Mouse (Mus musculus) heart, embryonic 16.5 days (tissue): ENCODE measurements around the gene Optc. TPM values are rescaled to one million over a fixed set of nuclear protein-coding genes. Genes with fewer than 3 reads are reported as not detected.

Source experiments
- ATAC-seq: fragments of 200-750 bp; cut with Nextera tagmentation; replicated peaks from 2 replicates; pipeline ENCODE4 v1.8.0; 2017; ENCODE audit warnings: moderate number of reproducible peaks; ENCODE audit not compliant: insufficient read depth, low FRiP score; ENCODE audit errors: extremely low read depth
- H3K27ac ChIP-seq: fragments of 300-500 bp; sonication (generic); 2 replicates; pipeline ENCODE4 v1.5.1; 2014; ENCODE audit warnings: mild to moderate bottlenecking, low read length, control low read depth, moderate library complexity
- H3K27me3 ChIP-seq: fragments of 300-500 bp; sonication (generic); 2 replicates; pipeline ENCODE4 v1.6.1; 2014; ENCODE audit warnings: low read length, mixed read lengths; ENCODE audit not compliant: control insufficient read depth, insufficient read depth
- H3K36me3 ChIP-seq: fragments of 300-500 bp; sonication (generic); 2 replicates; pipeline ENCODE4 v1.6.1; 2014; ENCODE audit not compliant: control insufficient read depth, insufficient read depth
- H3K4me1 ChIP-seq: fragments of 300-500 bp; sonication (generic); 2 replicates; pipeline ENCODE4 v1.6.1; 2014; ENCODE audit warnings: low read length, mixed read lengths; ENCODE audit not compliant: control insufficient read depth, insufficient read depth
- H3K4me2 ChIP-seq: fragments of 300-500 bp; sonication (generic); 2 replicates; pipeline ENCODE4 v1.6.1; 2014; ENCODE audit warnings: low read depth, mild to moderate bottlenecking, control low read depth, low read length
- H3K4me3 ChIP-seq: fragments of 300-500 bp; sonication (generic); 2 replicates; pipeline ENCODE4 v1.5.1; 2014; ENCODE audit warnings: mild to moderate bottlenecking, control low read depth, low read length
- H3K9ac ChIP-seq: fragments of 300-500 bp; sonication (generic); 2 replicates; pipeline ENCODE4 v1.6.1; 2014; ENCODE audit warnings: low read length, control low read depth
- H3K9me3 ChIP-seq: fragments of 300-500 bp; sonication (generic); replicated peaks from 2 replicates; pipeline ENCODE4 v1.6.1; 2016; ENCODE audit warnings: low read length; ENCODE audit not compliant: control insufficient read depth
- WGBS: fragments of 180-500 bp; shearing (Covaris S2); extraction: QIAGEN DNeasy Blood & Tissue Kit; methylation state at CpG from one replicate; pipeline ENCODE4 v1.1.7; 2014; 5-methylcytosine and 5-hydroxymethylcytosine counted together
- polyA plus RNA-seq: library from polyadenylated mRNA; unstranded; fragments of >200 nt; fragmentation: Nextera tagmentation; extraction: Ambion mirVana; gene quantifications from 2 replicates; pipeline ENCODE4 v1.2.1, GENCODE M21; 2015

Optc gene
- polyA plus RNA-seq, 1 experiment from 2014 or later, result 0.28 TPM

DNA sequence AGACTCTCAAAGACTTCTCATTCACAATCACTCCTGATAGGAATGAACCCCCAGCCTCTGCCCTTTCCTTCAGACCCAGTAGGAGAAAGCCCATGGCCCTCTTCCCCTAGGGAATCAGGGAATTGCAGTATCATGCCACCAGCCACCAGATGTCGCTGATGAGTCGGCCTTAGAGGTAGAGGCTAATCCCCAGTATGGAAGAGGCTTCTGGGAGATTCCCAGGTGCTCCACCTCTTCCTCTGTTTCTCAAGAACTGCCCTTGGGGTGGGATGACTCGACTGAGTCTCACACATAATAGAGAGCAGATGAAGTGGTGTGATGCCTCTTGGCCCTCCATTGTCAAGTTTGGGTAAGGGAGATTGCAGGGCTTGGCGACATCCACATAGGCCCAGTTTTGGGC, 3.7 kb upstream of the Optc start:
- no peaks in the 10 kb centered on the region for H3K9me3 ChIP-seq
- H3K9ac ChIP-seq, result no peak overlapping the region
- no peak for ATAC-seq
- no peaks in the 10 kb centered on the region for H3K36me3 ChIP-seq
- no peak overlapping the region for H3K4me2 ChIP-seq
- H3K4me1 ChIP-seq, result peaks cover 26% of the 10 kb centered on the region
- no peak overlapping the region for H3K27ac ChIP-seq
- no peak overlapping the region for H3K4me3 ChIP-seq
- peaks cover 6% of the 10 kb centered on the region; the same call in 1 of the 2 replicates for H3K27me3 ChIP-seq
- WGBS, result 25% methylated on average over 4 of the region's 4 CpGs

DNA sequence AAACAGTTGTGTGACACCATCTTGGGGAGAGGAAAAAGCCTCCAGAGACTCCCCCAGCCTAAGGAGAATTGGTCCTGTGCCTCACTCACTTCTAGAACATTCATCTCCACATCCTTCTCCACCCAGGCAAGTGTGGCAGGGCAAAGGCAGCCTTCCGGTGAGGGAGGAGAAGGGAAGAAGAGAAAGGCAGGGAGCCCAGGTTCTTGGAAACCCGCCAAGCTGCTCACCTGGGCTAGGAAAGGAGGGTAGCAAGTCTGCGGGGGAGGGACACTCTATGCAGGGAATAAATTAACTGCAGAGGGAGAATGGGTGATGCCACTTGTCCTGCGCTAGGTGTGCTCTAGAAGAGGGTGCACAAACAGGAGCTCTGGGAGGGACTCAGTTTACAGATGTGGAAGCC, 3.2 kb upstream of the Optc start:
- H3K4me3 ChIP-seq, result no peak overlapping the region
- H3K27ac ChIP-seq, result no peak overlapping the region
- H3K36me3 ChIP-seq, result no peaks in the 10 kb centered on the region
- peaks cover 22% of the 10 kb centered on the region for H3K4me1 ChIP-seq
- peaks cover 6% of the 10 kb centered on the region; the same call in 1 of the 2 replicates for H3K27me3 ChIP-seq
- no peaks in the 10 kb centered on the region for H3K9me3 ChIP-seq
- no peak for ATAC-seq
- WGBS, result 65% methylated on average over 4 of the region's 4 CpGs
- no peak overlapping the region for H3K9ac ChIP-seq
- no peak overlapping the region for H3K4me2 ChIP-seq

DNA sequence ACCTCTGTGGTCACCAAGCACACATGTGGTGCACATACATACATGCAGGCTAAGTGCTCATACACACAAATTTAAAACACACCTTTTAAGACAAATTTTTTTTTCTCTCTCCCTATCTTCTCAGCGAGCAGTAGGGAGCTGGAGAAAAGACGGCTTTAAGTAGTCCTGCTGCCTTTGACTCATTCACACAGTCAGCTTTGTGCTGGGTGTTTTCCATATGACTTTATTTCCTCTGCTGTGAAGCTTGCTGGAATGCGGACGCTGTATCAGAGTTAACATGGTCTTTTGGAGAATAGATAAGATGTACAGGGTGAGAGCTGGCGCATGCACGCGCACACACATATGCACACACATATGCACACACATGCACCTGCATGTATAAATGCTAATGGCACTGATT, 2.3 kb upstream of the Optc start:
- Histone ChIP-seq H3K9me3 (no peaks in the 10 kb centered on the region), H3K4me2 (no peak overlapping the region), H3K36me3 (no peaks in the 10 kb centered on the region), H3K9ac (no peak overlapping the region), H3K27ac (no peak overlapping the region), H3K4me1 (peaks cover 15% of the 10 kb centered on the region), H3K27me3 (peaks cover 6% of the 10 kb centered on the region; the same call in 1 of the 2 replicates), H3K4me3 (no peak overlapping the region)
- WGBS, result 67% methylated on average over 7 of the region's 7 CpGs
- no peak for ATAC-seq

DNA sequence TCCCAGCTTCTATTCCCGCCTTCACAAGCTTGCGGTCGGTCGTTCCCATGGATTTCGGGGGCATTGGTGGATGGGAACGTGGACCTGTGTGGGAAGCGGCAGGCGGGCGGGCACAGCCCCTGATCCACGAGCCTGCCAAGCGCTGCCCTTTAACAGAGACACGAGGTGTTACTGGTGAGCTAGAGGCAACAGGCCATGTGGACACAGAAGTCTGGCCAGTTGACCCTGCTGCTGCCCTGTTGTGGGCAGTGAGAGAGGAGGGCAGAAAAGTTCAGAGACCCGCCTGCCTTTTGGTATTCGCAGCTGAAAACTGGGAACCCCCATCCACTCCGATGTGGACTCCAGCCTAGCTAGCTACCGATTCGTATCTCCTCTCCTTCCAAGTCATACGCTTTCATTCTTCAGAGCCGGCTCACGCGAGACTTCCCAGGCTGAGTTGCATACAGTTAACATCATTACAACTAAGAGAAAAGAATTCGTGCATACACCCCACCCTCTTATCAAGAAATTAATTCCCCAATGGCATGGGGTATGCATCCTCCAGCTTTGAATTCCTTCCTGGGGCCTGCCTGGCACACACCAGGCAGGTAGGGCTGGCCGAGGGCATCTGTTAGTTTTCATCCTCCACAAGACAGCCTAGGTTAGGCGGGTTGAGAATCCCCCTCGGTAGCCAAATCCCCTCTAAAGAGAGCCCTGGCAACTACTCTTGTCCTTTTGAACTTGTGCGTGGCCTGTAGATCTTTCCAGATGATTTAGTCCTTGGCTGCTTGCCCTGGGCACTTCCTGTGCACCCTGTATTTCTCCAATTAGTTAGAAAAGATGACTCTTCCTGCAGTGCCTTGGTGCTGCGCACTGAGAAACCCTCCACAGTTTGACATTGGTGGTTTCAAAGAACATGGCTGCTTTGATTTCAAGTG, 1.1 kb upstream of the Optc start:
- peak overlapping the region; percentile 76 for H3K9ac ChIP-seq
- ATAC-seq, result peak; percentile 12
- peak overlapping the region; percentile 66 for H3K27ac ChIP-seq
- 12% methylated on average over 27 of the region's 27 CpGs for WGBS
- H3K4me1 ChIP-seq, result peaks cover 15% of the 10 kb centered on the region
- H3K9me3 ChIP-seq, result no peaks in the 10 kb centered on the region
- H3K4me3 ChIP-seq, result peak overlapping the region; percentile 55
- H3K36me3 ChIP-seq, result no peaks in the 10 kb centered on the region
- H3K27me3 ChIP-seq, result peaks cover 6% of the 10 kb centered on the region; the same call in 1 of the 2 replicates
- H3K4me2 ChIP-seq, result peak overlapping the region; percentile 98

DNA sequence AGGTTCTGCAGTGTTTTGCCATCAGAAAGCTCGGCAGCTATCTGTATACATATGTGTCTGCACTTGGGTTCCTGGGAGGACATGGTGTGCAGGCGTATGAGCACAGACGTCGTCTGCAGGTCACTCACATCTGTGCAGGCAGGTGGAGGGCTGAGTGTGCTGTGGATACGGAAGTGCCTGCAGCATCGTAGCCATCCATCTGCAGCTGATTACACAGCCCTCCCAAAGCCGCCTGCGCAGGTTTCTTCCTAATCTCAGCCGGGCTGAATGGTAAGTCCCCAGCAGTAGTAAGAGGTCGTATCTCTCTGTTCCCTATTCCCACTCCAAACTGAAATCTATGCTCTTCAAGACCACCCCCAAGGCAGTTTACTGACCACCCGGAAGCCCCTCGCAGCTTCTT, 1.4 kb downstream of the Optc start:
- H3K4me3 ChIP-seq, result no peak overlapping the region
- peaks cover 6% of the 10 kb centered on the region; the same call in 1 of the 2 replicates for H3K27me3 ChIP-seq
- H3K9ac ChIP-seq, result no peak overlapping the region
- ATAC-seq, result no peak
- 54% methylated on average over 12 of the region's 12 CpGs for WGBS
- H3K27ac ChIP-seq, result no peak overlapping the region
- H3K4me1 ChIP-seq, result peaks cover 15% of the 10 kb centered on the region
- no peaks in the 10 kb centered on the region for H3K9me3 ChIP-seq
- no peaks in the 10 kb centered on the region for H3K36me3 ChIP-seq
- no peak overlapping the region for H3K4me2 ChIP-seq

DNA sequence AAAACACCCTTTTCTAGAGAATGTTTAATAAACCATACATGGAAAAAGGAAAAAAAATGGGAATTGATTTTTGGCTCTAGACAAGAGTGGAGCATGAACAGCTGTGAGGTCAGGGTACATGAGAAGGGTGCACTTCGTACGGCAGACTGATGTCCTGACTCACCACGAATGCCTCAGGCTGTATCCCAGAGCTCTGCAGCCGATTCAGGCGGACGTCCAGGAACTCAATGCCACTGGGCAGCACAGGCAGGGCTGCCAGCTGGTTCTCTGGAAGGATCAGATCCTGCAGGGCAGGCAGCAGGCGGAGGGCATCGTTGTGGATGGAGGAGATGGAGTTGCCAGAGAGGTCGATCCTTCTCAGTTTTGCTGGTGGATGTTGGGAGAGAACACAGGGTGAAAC, 7.0 kb downstream of the Optc start:
- Histone ChIP-seq H3K36me3 (no peaks in the 10 kb centered on the region), H3K27me3 (no peaks in the 10 kb centered on the region), H3K4me3 (no peak overlapping the region), H3K27ac (no peak overlapping the region), H3K4me1 (peaks cover 8% of the 10 kb centered on the region), H3K9ac (no peak overlapping the region), H3K9me3 (no peaks in the 10 kb centered on the region), H3K4me2 (no peak overlapping the region)
- no peak for ATAC-seq
- WGBS, result 82% methylated on average over 9 of the region's 9 CpGs

DNA sequence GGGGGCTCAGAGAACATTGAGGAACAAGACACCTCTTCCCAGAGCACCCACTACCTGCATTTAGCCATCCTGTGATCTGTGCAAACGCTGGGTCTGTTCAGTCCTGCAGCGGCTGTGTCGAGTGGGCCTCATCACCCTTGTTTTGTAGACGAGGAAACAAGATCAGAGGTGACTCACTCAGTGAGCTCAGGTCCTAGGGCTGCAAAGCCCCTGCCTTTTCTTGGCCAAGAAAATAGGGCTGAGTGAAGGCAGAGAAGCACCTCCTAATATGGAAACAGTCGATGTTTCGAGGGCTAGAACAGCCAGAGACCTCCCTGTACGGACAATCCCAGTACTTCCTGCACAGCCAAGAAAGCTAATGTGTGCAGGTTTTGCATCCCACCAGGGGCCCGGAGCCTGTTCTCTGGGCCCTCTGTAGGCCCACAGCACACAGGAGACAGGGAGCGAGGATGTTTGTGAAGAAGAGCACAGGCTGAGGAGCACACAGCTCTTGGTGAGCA, 8.7 kb downstream of the Optc start:
- no peaks in the 10 kb centered on the region for H3K27me3 ChIP-seq
- WGBS, result 45% methylated on average over 9 of the region's 9 CpGs
- H3K27ac ChIP-seq, result no peak overlapping the region
- H3K4me1 ChIP-seq, result peaks cover 16% of the 10 kb centered on the region
- no peak overlapping the region for H3K4me3 ChIP-seq
- H3K9ac ChIP-seq, result peak overlapping the region; percentile 27; the same call in 1 of the 2 replicates
- H3K36me3 ChIP-seq, result no peaks in the 10 kb centered on the region
- ATAC-seq, result no peak
- no peaks in the 10 kb centered on the region for H3K9me3 ChIP-seq
- no peak overlapping the region for H3K4me2 ChIP-seq

DNA sequence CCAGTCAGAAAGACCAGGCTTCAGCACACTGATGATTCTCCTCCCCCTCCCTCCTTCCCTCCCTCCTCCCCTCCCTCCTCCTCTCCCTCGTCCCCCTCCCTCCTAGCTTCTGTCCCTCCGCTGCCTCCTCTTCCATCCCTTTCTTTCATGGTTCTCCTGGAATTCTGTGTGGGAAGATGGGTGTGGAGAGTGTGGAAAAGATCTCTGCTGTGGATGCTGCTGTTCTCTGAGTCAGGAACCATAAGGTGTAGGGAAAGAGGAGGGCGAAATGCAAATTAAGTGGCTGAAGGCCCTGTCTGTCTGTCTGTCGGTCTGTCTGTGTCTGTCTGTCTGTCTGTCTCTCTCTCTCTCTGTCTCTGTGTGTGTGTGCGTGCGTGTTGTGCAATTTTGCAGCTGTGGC, 10.5 kb downstream of the Optc start:
- no peak for ATAC-seq
- Histone ChIP-seq H3K4me1 (peaks cover 28% of the 10 kb centered on the region), H3K4me3 (no peak overlapping the region), H3K9ac (no peak overlapping the region), H3K27ac (no peak overlapping the region), H3K4me2 (no peak overlapping the region), H3K27me3 (no peaks in the 10 kb centered on the region), H3K36me3 (no peaks in the 10 kb centered on the region), H3K9me3 (no peaks in the 10 kb centered on the region)
- 80% methylated on average over 6 of the region's 6 CpGs for WGBS

DNA sequence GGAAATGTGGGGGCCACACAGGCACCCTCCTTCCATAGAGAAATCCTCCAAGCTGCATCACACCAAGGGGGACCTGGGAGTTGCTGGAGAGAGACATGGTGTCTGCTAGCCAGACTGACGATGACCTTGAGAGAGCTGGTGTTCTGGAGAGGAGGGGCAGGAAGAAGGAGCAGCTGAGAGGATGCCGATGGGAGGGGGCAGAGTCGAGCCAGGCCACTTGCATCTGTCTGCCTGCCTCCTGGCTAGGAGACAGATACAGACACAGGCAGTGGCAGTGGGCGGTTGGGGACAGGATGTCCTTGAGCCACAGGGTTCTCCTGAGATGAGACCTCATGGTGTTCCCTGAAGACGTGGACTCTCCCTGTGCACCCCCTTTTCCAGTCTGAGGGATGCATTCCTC, 16.3 kb downstream of the Optc start:
- WGBS, result 2% methylated on average over 5 of the region's 5 CpGs
- Histone ChIP-seq H3K4me1 (peaks cover 50% of the 10 kb centered on the region), H3K9ac (peak overlapping the region; percentile 44), H3K4me3 (no peak overlapping the region), H3K4me2 (peak overlapping the region; percentile 25; the same call in 1 of the 2 replicates), H3K9me3 (no peaks in the 10 kb centered on the region), H3K27me3 (no peaks in the 10 kb centered on the region), H3K27ac (peak overlapping the region; percentile 73), H3K36me3 (no peaks in the 10 kb centered on the region)
- peak; percentile 59 for ATAC-seq
